Mouse (Mus musculus) inflammation-experienced regulatory T-cells, adult 6 months (primary cell): ENCODE measurements at regions not wholly inside any gene's neighbourhood (a gene's known extent, or its start where the extent isn't known, plus 50 kb on each side); places are given as distances from the start of the nearest gene placed in this dataset.
"Not testable (repeated sequence)": the region's sequence is repeated elsewhere in the genome, so short reads cannot be mapped to it uniquely, and the experiment has no call there.

ENCODE experiments used
- ATAC-seq: one replicate; pipeline ENCODE4 v1.8.0; 2017

DNA sequence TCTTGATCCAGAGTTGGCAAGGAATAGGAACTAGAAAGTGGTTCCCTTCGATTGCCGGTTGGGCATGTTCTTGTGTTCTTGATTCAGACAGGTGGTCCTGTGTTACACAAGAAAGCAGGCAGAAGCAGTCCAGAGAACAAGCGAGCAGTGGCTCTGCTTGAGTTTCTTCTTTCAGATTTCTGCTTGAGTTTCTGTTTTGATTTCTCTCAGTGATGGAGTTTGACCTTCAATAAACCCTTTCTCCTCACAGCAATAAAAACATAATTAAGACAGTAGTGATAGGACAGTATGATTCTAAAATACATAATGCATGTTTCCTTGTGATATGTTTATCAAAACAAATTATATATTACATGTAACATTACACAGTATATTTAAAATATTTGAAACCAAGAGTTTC, 59.1 kb downstream of the Klf6 start:
- ATAC-seq: no peak

GRCm38 (mm10) chr13:5931433-5931832, 70.2 kb downstream of the Klf6 start:
- ATAC-seq: no peak

DNA sequence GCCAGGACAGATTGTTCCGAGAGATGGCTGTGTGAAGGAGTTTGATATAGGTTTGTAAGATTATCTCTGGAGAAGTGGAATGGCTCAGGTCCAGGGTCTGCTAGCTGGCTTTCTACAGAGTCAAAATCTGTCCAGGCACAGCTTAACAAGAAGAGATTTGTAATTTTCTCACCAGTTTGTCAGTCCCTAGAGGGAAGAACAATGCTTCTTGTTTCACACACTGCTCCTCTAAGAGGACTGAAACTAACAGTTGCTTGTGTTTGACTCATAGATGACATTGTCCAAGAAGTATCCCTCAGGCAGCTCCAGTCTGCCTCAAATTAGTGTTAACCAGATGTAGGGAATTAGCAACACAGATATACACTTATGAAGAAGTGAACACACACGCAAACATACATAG, 76.2 kb downstream of the Klf6 start:
- no peak for ATAC-seq

DNA sequence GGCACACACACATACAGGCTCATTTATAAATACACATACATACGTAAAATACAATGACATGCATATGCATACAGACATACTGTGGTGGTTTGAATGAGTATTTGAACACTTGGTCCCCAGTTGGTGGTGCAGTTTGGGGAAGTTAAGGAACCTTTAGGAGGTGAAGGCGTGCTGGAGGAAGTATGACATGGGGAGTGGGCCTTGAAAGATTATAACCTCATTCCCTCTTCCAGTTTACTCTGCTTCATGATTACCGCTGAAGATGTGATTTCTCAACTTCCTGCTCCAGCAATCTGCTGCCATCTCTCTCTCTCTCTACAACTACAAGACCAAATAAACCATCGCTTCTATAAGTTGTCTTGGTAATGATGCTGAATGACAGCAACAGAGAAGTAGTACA, 76.7 kb downstream of the Klf6 start:
- ATAC-seq: no peak

- no peak for ATAC-seq
These were observed 78.1 kb downstream of the Klf6 start for GRCm38 (mm10) chr13:5939368-5939767.

- ATAC-seq: no peak
These were observed 91.6 kb downstream of the Klf6 start for GRCm38 (mm10) chr13:5952863-5953262.

DNA sequence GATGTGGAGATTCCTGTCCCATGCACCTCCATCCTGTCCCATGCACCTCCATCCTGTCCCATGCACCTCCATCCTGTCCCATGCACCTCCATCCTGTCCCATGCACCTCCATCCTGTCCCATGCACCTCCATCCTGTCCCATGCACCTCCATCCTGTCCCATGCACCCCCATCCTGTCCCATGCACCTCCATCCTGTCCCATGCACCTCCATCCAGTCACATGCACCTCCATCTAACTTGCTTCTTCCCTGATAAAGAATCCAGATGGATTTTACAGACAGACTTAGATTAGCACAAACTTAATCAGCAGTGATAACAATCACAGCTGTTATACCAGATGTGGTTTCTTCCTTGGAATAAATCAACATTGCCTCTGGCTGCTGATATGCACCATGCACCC, 93.8 kb downstream of the Klf6 start:
- not testable (repeated sequence) for ATAC-seq

- peak; percentile 56 for ATAC-seq
These were observed 94.9 kb downstream of the Klf6 start for GRCm38 (mm10) chr13:5956145-5956544.

- ATAC-seq: no peak
These were observed 101.7 kb downstream of the Klf6 start for GRCm38 (mm10) chr13:5962947-5963346.

- no peak for ATAC-seq
These were observed 103.3 kb downstream of the Klf6 start for GRCm38 (mm10) chr13:5964626-5965025.

DNA sequence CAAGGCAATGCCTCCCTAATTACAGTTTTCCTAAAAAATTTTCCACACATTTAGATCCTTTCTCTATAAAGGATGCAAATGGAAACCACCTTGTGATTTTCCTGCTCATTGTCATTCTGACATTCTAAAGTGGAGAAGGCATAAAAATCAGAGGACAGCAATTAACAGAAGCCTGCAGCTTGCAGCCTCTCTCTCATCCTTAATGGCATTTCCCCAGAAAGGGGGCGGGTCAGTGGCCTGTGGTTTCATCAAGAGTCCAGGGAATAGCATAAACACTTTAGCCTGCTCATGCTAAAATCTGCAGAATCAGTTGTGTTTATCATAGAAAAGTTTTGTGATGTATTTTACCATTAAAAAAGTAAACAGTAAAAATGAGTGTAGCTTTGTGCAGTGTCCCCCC, 117.3 kb downstream of the Klf6 start:
- ATAC-seq: no peak

DNA sequence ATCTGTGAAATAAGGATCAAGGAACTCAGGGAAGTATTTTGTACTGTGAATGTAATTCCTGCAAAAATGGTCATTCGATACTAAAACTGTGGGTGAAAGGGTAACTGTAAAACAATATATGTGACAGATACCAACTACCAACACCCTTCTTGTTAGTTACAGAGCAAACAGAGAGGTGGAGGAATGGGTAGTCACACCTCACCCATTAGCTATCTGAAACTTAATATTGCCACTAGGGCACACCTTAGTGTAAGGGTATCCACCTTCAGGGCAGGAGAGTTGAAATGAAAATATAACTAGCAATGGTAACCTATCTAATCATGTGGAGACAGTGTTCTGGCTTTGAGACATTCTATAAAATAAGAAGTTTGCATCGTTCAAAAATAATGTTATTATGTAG, 126.2 kb downstream of the Klf6 start:
- no peak for ATAC-seq

GRCm38 (mm10) chr13:5988407-5988806, 127.1 kb downstream of the Klf6 start:
- ATAC-seq: no peak

- peak; percentile 46 for ATAC-seq
These were observed 139.4 kb downstream of the Klf6 start for GRCm38 (mm10) chr13:6000559-6001217.

- ATAC-seq: no peak
These were observed 139.9 kb downstream of the Klf6 start for GRCm38 (mm10) chr13:6001218-6001564.

DNA sequence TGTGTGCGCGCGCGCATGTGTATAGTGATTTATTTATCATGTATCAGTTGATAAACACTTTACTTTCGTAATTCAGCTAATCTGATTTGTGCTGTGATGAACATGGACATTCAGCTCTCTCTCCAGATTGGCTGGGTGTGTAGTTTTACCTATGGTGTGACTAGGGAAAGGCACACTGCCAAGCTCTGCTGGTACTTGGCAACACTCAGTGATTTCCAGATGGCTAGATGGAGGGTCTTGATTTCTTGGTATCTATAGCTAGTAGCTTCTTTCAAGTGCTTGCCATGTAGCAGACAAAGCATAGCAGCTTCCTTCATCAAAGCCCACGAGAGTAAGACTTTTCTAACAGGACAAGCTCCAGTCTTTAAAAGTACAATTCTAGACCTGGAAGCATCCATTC, 144.6 kb downstream of the Klf6 start:
- no peak for ATAC-seq

GRCm38 (mm10) chr13:6009671-6010070, 148.4 kb downstream of the Klf6 start:
- no peak for ATAC-seq

GRCm38 (mm10) chr13:6027207-6027606, 165.9 kb downstream of the Klf6 start:
- ATAC-seq: no peak

DNA sequence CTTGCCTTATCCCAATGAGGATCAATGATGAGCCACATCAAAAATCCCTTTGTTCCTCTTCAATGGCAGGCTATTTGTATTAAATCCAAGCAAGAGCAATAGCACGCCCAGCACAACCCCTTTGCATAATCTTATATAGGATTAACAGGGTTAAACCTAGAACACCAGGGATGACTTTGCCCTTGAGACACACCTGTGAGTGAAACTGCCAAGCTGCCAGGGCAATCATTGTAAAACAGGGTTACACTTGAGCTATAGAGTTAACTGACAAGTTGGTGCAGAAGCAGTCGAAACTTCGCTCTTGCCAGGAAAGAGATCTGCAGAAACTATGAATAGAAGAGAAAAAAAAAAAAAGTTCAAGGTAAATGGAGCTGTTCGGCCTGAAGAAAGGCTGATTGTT, 167.6 kb downstream of the Klf6 start:
- ATAC-seq: no peak

DNA sequence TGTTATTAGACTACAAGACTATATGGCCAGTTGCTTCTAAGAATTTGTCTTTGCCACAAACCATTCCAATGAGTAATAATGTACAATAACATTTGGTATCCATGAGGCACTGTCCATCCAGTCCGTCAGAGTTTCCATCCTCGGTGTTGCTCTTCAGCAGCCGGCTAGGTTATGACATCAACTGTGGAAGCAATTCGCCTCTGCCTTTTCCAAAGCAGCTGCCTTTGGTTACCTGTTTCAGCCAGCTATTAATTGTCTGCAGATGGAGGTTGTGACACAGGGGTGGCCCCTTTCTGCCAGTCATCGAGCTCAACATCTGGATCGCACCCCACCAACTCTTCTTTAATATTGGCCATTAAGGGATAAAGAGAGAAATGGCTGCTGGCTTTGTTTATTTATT, 168.2 kb downstream of the Klf6 start:
- ATAC-seq: no peak

- no peak for ATAC-seq
These were observed 168.8 kb downstream of the Klf6 start for GRCm38 (mm10) chr13:6030128-6030527.

DNA sequence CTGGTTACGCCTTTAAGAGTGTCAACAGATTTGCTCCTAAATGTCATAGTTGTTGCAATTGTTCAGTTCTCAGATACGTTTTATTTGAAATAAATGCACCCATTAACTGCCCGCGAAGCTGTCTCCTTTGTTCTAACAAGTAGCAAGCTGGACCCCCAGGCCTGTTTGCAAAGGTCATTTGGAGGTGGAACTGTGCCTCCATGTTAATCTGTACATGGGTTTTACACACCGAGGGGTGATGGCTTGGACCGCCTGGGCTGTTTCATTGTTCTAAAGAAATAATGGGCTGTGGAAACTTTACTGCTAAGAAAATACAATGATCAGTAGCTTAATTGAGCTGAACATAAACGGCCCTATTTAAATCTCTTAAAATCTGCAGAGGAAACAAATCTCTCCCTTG, 178.8 kb downstream of the Klf6 start:
- no peak for ATAC-seq

- no peak for ATAC-seq
These were observed 179.4 kb downstream of the Klf6 start for GRCm38 (mm10) chr13:6040663-6041062.

GRCm38 (mm10) chr13:6042495-6042894, 181.2 kb downstream of the Klf6 start:
- no peak for ATAC-seq

GRCm38 (mm10) chr13:6059515-6060228, 198.4 kb downstream of the Klf6 start:
- ATAC-seq: no peak
